Mouse (Mus musculus): ENCODE data around the gene Gm21958. TPM values are rescaled to one million over a fixed set of nuclear protein-coding genes. Genes with fewer than 3 reads are reported as not detected.

Gene Gm21958
- polyA plus RNA-seq, 1 experiment from 2014 or later: 0.34 TPM

- H3K4me2 ChIP-seq: no peak overlapping the region
- peaks cover 53% of the 10 kb centered on the region for H3K36me3 ChIP-seq (ENCODE audit: control insufficient read depth, insufficient read depth, low read length)
- 62% methylated on average over 5 of the region's 5 CpGs for WGBS (ENCODE audit: insufficient replicate concordance)
- no peaks in the 10 kb centered on the region for H3K27me3 ChIP-seq (ENCODE audit: control insufficient read depth, insufficient read depth, low read length)
- no peaks in the 10 kb centered on the region for H3K9me3 ChIP-seq (replicated peaks; ENCODE audit: control insufficient read depth, low read length)
- no peak overlapping the region for H3K9ac ChIP-seq (ENCODE audit: low read depth, low read length)
- H3K4me3 ChIP-seq (ENCODE audit: low read depth, low read length): no peak overlapping the region
- no peak overlapping the region for H3K27ac ChIP-seq (ENCODE audit: low read depth, low read length)
- 0 out of 2 replicates have a peak, but pooled peaks cover 2% of the 10 kb centered on the region for H3K4me1 ChIP-seq (ENCODE audit: control insufficient read depth, insufficient read depth, low read length)
- no peak for ATAC-seq (replicated peaks; ENCODE audit: insufficient number of reproducible peaks, low FRiP score, low TSS enrichment)
Measured at GRCm38 (mm10) chr3:54745799-54746198, 31.6 kb upstream of the Gm21958 start.

DNA sequence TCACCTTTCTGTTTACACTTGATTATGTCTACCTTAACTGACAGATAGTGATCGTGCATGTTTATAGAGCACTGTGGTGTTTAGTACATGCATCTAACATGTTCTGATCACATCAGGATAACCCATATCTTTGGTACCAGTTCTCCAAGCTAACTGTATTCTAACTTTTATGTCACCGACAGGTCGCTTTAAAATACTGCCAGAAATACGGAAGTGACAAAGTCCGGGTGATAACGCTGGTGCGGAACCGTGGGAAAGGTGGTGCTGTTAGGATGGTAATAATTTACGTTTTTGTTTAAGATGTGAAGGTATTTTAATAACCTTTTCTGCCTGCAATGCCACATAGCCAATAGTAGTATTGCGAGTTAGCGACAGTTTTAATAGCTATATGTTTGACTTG lies 27.8 kb upstream of the Gm21958 start:
- H3K9ac ChIP-seq (ENCODE audit: low read depth, low read length): no peak overlapping the region
- no peaks in the 10 kb centered on the region for H3K9me3 ChIP-seq (replicated peaks; ENCODE audit: control insufficient read depth, low read length)
- H3K4me3 ChIP-seq (ENCODE audit: low read depth, low read length): no peak overlapping the region
- H3K27me3 ChIP-seq (ENCODE audit: control insufficient read depth, insufficient read depth, low read length): no peaks in the 10 kb centered on the region
- H3K36me3 ChIP-seq (ENCODE audit: control insufficient read depth, insufficient read depth, low read length): peaks cover 33% of the 10 kb centered on the region
- no peak overlapping the region for H3K27ac ChIP-seq (ENCODE audit: low read depth, low read length)
- no peak overlapping the region for H3K4me2 ChIP-seq
- no peak for ATAC-seq (replicated peaks; ENCODE audit: insufficient number of reproducible peaks, low FRiP score, low TSS enrichment)
- 95% methylated on average over 11 of the region's 11 CpGs for WGBS (ENCODE audit: insufficient replicate concordance)
- no peaks in the 10 kb centered on the region for H3K4me1 ChIP-seq (ENCODE audit: control insufficient read depth, insufficient read depth, low read length)

DNA sequence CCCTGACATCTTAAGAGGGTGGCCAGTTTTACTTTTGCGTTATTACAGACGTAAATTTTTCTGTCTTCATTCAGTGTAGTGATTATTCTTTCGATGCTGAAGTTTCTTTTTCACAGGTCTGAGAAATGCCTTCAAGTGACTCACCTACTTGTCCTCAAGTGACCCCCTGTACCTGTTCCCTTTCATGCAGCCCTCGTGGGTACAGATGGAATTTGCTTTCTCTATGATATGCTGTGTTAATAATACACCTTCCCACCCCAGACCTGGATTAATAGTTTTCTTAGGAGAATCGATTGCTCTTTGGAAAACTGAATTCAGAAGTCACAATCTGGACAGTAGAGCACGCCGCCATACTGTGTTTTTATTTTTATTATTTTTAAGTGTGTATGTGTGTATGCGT lies 23.2 kb upstream of the Gm21958 start:
- H3K27ac ChIP-seq (ENCODE audit: low read depth, low read length): no peak overlapping the region
- no peak overlapping the region for H3K4me3 ChIP-seq (ENCODE audit: low read depth, low read length)
- no peak overlapping the region for H3K9ac ChIP-seq (ENCODE audit: low read depth, low read length)
- peaks cover 9% of the 10 kb centered on the region; the same call in 1 of the 2 replicates for H3K4me1 ChIP-seq (ENCODE audit: control insufficient read depth, insufficient read depth, low read length)
- WGBS (ENCODE audit: insufficient replicate concordance): 95% methylated on average over 8 of the region's 8 CpGs
- H3K9me3 ChIP-seq (replicated peaks; ENCODE audit: control insufficient read depth, low read length): no peaks in the 10 kb centered on the region
- H3K4me2 ChIP-seq: no peak overlapping the region
- no peaks in the 10 kb centered on the region for H3K27me3 ChIP-seq (ENCODE audit: control insufficient read depth, insufficient read depth, low read length)
- peaks cover 13% of the 10 kb centered on the region for H3K36me3 ChIP-seq (ENCODE audit: control insufficient read depth, insufficient read depth, low read length)
- ATAC-seq (replicated peaks; ENCODE audit: insufficient number of reproducible peaks, low FRiP score, low TSS enrichment): no peak

DNA sequence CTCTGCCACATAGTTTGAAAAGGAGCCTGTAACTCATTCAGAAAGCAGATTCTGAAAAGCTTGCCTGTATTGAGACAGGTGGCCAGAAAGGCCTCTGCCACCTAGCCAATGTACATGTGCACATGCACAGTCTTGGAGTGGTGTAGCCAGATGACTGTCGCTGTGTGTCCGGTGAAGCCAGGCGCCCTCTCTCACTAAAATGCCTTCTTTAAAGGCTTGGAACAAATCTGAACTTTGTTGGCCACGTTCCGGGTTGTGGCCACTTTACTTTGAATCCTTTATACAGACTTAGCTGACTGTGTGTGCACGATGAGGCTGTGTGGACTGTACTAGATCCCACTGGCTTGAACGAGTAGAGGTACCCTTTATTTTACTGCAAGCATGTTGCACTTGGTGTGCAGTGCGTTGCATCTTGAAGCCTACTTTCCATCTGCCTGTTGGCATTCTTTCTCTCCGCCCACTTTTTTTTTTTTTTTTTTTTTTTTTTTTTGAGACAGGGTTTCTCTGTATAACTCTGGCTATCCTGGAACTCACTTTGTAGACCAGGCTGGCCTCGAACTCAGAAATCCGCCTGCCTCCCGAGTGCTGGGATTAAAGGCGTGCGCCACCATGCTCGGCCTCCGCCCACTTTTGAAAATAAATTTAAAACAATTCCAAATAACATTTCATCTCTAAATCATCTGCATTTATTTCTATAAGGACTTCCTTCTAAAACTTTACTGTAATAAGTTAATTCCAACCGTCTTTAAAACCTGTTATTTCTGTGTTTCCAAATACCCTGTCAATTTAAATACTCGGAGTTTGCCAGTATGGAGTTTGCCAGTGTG lies 22.2 kb upstream of the Gm21958 start:
- 57% methylated on average over 18 of the region's 18 CpGs for WGBS (ENCODE audit: insufficient replicate concordance)
- peak overlapping the region; percentile 87 for H3K4me2 ChIP-seq
- no peaks in the 10 kb centered on the region for H3K9me3 ChIP-seq (replicated peaks; ENCODE audit: control insufficient read depth, low read length)
- peak overlapping the region; percentile 95 for H3K4me3 ChIP-seq (ENCODE audit: low read depth, low read length)
- H3K27ac ChIP-seq (ENCODE audit: low read depth, low read length): peak overlapping the region; percentile 99
- H3K36me3 ChIP-seq (ENCODE audit: control insufficient read depth, insufficient read depth, low read length): peaks cover 8% of the 10 kb centered on the region
- H3K4me1 ChIP-seq (ENCODE audit: control insufficient read depth, insufficient read depth, low read length): peaks cover 9% of the 10 kb centered on the region; the same call in 1 of the 2 replicates
- no peak for ATAC-seq (replicated peaks; ENCODE audit: insufficient number of reproducible peaks, low FRiP score, low TSS enrichment)
- peak overlapping the region; percentile 98 for H3K9ac ChIP-seq (ENCODE audit: low read depth, low read length)
- H3K27me3 ChIP-seq (ENCODE audit: control insufficient read depth, insufficient read depth, low read length): no peaks in the 10 kb centered on the region

DNA sequence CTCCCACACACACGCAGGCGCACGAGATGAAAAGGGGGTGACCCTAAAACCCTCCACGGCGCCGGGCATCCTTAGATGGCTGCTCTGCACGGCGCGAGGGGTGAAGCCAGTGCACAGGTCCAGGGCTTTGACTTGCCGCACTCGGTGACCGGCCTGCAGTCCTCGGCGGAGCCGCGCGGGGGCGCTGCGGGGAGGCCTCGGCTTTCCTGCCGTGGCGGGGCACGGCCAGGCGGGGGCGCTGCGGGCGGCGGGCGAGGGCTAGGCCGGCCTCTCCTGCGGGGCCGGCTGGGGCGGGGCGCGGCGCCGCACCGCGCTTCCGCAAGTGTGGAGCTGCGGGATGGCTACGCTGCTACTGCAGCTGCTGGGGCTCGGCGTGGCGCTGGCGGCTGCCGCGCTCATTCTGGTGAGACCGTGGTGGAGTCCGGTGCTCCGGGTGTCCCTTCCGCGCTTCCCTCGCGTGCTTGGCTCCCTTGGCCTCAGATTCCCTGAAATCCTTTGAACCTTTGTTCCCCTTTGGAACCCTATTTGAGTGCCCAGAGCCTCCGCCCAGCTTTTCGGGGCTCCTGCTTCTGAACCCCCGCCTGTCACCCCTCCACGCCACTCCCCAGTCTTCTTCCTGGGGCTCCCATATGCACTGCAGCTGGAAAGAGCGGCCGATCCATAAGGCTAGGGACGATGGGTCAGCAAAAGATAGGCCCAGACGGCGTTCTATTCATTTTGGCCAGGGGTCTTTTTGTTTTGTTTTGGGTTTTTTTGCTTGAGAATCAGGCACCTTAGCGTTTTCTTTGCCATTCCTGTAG lies 21.3 kb upstream of the Gm21958 start, which contains the start of the genes Exosc8 and Alg5:
Gene Exosc8, minus strand, starts transcription at position 147 of the 800 bp plus-strand sequence.
Gene Alg5, plus strand, starts transcription at position 293 of the 800 bp plus-strand sequence.
- no peaks in the 10 kb centered on the region for H3K9me3 ChIP-seq (replicated peaks; ENCODE audit: control insufficient read depth, low read length)
- peak; percentile 87 for ATAC-seq (replicated peaks; ENCODE audit: insufficient number of reproducible peaks, low FRiP score, low TSS enrichment)
- under 1% methylated on average over 51 of the region's 65 CpGs for WGBS (ENCODE audit: insufficient replicate concordance)

GRCm38 (mm10) chr3:54734411-54735246 lies 20.5 kb upstream of the Gm21958 start:
- H3K4me3 ChIP-seq (ENCODE audit: low read depth, low read length): peak overlapping the region; percentile 95
- peaks cover 13% of the 10 kb centered on the region for H3K36me3 ChIP-seq (ENCODE audit: control insufficient read depth, insufficient read depth, low read length)
- H3K4me1 ChIP-seq (ENCODE audit: control insufficient read depth, insufficient read depth, low read length): peaks cover 9% of the 10 kb centered on the region; the same call in 1 of the 2 replicates
- H3K9ac ChIP-seq (ENCODE audit: low read depth, low read length): peak overlapping the region; percentile 98
- H3K27ac ChIP-seq (ENCODE audit: low read depth, low read length): peak overlapping the region; percentile 99
- WGBS (ENCODE audit: insufficient replicate concordance): under 1% methylated on average over 81 of the region's 84 CpGs
- no peaks in the 10 kb centered on the region for H3K9me3 ChIP-seq (replicated peaks; ENCODE audit: control insufficient read depth, low read length)
- H3K27me3 ChIP-seq (ENCODE audit: control insufficient read depth, insufficient read depth, low read length): no peaks in the 10 kb centered on the region
- ATAC-seq (replicated peaks; ENCODE audit: insufficient number of reproducible peaks, low FRiP score, low TSS enrichment): peak; percentile 94
- peak overlapping the region; percentile 87 for H3K4me2 ChIP-seq

More for the DNA sequence above, 21.3 kb upstream of the Gm21958 start, which contains the start of the genes Exosc8 and Alg5:
- Histone ChIP-seq H3K27ac (ENCODE audit: low read depth, low read length) (peak within 1 kb of the TSS; percentile 99), H3K4me2 (peak within 1 kb of the TSS; percentile 87), H3K36me3 (ENCODE audit: control insufficient read depth, insufficient read depth, low read length) (peaks cover 8% of the 10 kb centered on the region), H3K9ac (ENCODE audit: low read depth, low read length) (peak within 1 kb of the TSS; percentile 98), H3K4me3 (ENCODE audit: low read depth, low read length) (peak within 1 kb of the TSS; percentile 95), H3K27me3 (ENCODE audit: control insufficient read depth, insufficient read depth, low read length) (no peaks in the 10 kb centered on the region), H3K4me1 (ENCODE audit: control insufficient read depth, insufficient read depth, low read length) (peaks cover 9% of the 10 kb centered on the region; the same call in 1 of the 2 replicates)

- ATAC-seq (replicated peaks; ENCODE audit: insufficient number of reproducible peaks, low FRiP score, low TSS enrichment): no peak
- WGBS (ENCODE audit: insufficient replicate concordance): 75% methylated on average over 4 of the region's 4 CpGs
- no peak overlapping the region for H3K27ac ChIP-seq (ENCODE audit: low read depth, low read length)
- H3K27me3 ChIP-seq (ENCODE audit: control insufficient read depth, insufficient read depth, low read length): no peaks in the 10 kb centered on the region
- H3K36me3 ChIP-seq (ENCODE audit: control insufficient read depth, insufficient read depth, low read length): peaks cover 20% of the 10 kb centered on the region
- peaks cover 9% of the 10 kb centered on the region; the same call in 1 of the 2 replicates for H3K4me1 ChIP-seq (ENCODE audit: control insufficient read depth, insufficient read depth, low read length)
- H3K4me2 ChIP-seq: no peak overlapping the region
- no peaks in the 10 kb centered on the region for H3K9me3 ChIP-seq (replicated peaks; ENCODE audit: control insufficient read depth, low read length)
- H3K9ac ChIP-seq (ENCODE audit: low read depth, low read length): no peak overlapping the region
- no peak overlapping the region for H3K4me3 ChIP-seq (ENCODE audit: low read depth, low read length)
Measured at GRCm38 (mm10) chr3:54732371-54732770, 18.2 kb upstream of the Gm21958 start.

All from heart, embryonic 11.5 days (tissue).